Mouse (Mus musculus) lung, adult 2 months (tissue): Measurements from ENCODE around the gene Efna3.

Experiments
- CTCF ChIP-seq: fragments of 200-500 bp; IDR thresholded peaks from 2 replicates; pipeline ENCODE4 v1.5.1; 2011; ENCODE audit warnings: mild to moderate bottlenecking, low read length, control low read depth; ENCODE audit not compliant: insufficient read depth
- POLR2A ChIP-seq: fragments of 200-500 bp; IDR thresholded peaks from 2 replicates; pipeline ENCODE4 v1.6.1; 2011; ENCODE audit warnings: low read depth, mild to moderate bottlenecking, control low read depth, low read length, borderline replicate concordance; ENCODE audit errors: extremely low read depth

DNA sequence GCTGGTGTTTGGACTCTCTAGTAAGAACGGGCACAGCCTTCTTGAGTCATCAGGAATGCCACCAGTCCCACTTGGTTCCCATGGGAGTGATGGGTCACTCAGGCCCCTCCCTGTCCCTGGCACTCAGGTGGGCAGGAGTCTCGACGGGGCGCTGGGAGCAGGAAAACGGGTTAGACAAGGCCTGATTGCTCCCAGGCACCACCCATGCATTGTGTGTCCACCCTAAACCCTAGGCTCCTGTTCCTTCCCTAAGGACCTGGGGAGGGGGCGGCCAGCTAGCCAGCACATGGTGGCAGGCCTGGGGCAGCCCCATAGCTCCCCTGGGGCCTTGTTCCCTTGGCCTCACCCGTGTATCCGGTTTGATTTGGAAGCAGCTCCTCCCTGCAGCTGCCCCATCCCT, 4.4 kb downstream of the Efna3 start:
- TF ChIP-seq POLR2A (no peak), CTCF (no peak)
